Mouse (Mus musculus) central nervous system, embryonic 11.5 days (tissue): ENCODE data around the gene Rbm10. TPM values are rescaled to one million over a fixed set of nuclear protein-coding genes. Genes with fewer than 3 reads are reported as not detected.

Source experiments
- polyA plus RNA-seq: library from polyadenylated mRNA; depleted of rRNA; stranded (reverse); fragments of >200 nt; gene quantifications from 2 replicates; pipeline ENCODE4 v1.2.3, GENCODE M21; 2012; rRNA removed

Rbm10 gene
- polyA plus RNA-seq: 63.4 and 86.4 TPM in 2 replicates

DNA sequence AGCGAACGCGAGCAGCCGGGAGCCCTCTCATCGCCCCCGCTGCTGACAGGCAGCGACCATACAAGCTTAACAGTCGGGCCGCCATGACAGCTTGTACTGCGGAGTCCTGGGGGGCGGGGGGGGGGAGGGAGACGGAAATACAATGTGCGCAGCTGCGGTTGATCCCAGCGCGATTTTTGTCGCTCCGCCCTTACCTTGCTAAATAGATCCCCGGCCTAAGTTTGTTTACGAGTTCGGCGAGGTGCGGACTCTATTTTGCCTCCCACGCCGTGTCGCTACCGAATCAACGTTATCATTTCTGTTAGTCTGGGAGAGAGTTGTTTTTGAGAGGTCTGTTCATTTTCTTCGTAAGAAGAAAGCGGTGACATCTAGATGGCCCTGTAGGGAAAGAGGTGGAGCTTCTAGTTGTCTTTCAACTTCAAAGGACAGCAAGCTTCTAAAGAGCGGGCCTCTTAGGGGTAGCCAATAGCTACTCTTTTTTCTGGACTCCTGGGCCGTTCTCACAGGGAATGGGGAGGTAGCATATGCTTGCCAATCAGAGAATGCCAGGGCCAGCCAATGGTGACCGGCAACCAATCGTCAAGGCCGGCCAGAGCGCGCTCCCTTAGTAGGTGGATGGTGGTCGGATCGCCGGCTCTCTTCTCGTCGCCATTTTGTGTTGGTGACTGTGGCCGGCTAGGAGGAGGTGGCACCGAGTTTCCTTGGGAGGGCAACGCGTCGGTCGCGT lies at the start of gene Rbm10, which contains the start of gene Ndufb11:
TSS of gene Rbm10 (plus strand) at position 328 of the 727 bp plus-strand sequence.
TSS of gene Ndufb11 (minus strand) at position 444 of the 727 bp plus-strand sequence.

DNA sequence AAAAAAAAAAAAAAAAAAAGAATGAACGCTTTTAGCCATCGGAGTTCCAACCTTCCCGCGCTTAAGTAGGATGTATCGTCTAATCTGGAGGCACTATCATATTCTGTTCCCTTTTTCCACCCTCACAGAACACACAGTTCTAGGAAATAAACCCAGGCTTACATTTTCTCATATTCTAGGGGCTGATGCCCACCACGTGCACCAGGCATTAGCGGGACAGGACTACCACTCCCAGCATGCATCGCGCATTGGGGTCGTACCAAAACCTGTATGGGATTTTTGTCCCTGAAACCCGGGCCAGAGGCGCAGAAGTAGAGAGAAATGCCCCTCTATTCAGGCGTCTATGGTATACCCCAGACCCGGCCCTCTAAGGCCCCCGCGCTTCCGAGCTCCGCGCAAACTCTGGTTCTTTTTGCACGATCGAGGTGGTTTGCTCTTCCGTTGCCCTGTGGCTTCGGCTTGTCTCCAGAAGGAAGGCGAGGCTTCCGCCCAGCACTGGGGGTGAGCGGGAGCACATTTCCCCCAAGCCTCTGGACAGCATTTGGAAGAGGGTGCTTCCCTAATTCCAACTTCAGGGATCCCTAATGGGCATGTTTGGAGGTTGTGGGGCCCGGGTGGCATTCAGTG lies 40.8 kb downstream of the Rbm10 start, which contains the start of gene Uba1:
TSS of gene Uba1 (plus strand) at position 301 of the 627 bp plus-strand sequence.

DNA sequence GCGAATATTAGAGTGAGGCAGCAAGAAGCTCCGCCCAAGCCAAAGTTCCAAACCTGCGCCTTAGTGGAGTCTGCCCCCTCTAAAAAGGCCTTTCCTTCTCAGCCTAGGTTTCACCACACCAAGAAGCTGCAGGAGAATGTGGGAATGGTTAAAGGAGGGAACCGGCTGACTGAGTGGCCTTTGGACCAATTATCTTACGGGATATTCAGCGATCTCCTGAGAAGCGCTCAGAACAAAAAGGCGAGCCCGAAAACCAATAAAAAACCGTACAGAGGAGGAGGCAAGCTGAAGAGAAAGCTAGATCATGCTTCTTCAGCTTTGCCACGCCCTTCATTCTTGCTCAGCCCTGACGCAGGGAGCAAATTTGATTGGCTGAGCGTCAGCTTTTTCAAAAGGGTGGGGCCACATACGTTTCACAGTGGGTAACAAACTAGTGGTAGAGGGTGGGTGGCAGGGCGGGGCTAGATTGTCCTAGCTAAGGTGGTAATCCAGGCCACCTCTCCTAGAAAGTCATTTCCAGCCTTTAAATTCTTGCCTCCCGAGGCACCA lies 70.3 kb downstream of the Rbm10 start, which contains the start of gene Cdk16:
TSS of gene Cdk16 (plus strand) at position 436 of the 549 bp plus-strand sequence.

Other genes with a start within 250 kb of the Rbm10 start
- 7.2 and 8.5 TPM in 2 replicates for gene Jade3, start 191.8 kb upstream of the Rbm10 start, polyA plus RNA-seq
- gene Rgn, start 67.7 kb upstream of the Rbm10 start, polyA plus RNA-seq: 1.1 and 2.9 TPM in 2 replicates
- gene Ndufb11, start 116 bp downstream of the Rbm10 start, polyA plus RNA-seq: 187 and 251 TPM in 2 replicates
- gene Uba1, start 40.8 kb downstream of the Rbm10 start, polyA plus RNA-seq: 263 and 292 TPM in 2 replicates
- gene Cdk16, start 70.5 kb downstream of the Rbm10 start, polyA plus RNA-seq: 120 and 194 TPM in 2 replicates
- 82.2 and 87.4 TPM in 2 replicates for gene Usp11, start 86.4 kb downstream of the Rbm10 start, polyA plus RNA-seq
- 110 and 145 TPM in 2 replicates for gene Araf, start 180.3 kb downstream of the Rbm10 start, polyA plus RNA-seq